Mouse (Mus musculus): ENCODE results near the gene Gm44579.

Gm44579 gene

DNA sequence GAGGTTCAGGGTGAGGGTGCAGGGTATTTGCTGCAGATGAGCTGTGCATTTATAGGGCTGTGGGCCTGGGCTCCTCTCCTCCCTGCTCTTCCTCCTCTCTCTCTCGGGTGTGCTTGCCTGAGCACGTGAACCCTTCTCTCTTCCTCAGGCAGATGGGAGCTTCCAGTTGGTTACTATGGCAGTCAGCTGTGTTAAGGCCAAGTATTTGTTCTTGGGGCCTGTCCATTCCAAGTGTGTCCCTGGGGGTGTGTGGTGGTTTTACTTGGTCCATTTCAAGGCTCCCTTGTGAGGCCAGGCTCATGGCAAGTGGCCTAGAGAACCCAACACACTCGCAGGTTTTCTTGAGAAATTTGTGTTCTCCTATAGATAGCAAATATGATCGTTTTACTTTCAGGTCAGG lies at the start of gene Gm44579, which contains the start of gene Olfr287:
Gm44579 (minus strand) TSS at position 101 of the 400 bp plus-strand sequence.
Olfr287 (minus strand) TSS at position 180 of the 400 bp plus-strand sequence.
- DNase-seq (ENCODE audit: low read depth, low spot score), result no peak

DNA sequence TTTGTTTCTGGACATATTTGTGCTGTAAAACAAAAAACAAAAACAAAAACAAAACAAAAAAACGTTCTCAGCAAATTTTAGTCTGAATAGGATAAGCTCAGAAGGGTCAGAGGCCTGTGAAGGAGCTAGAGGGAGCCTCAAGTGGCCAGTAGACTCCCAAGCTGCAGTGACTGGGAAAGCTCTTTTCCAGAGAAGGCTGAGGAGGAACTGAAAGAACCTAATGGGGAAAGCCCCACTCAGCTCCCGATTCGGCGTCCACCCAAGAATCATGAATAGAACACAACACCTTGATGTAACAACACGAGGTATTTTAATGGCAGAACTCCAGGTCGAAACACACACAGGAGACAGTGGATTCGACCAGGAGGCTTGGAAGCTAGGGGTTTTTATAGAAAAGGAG lies 37.0 kb upstream of the Gm44579 start:
- DNase-seq (ENCODE audit: low read depth, low spot score), result no peak

DNA sequence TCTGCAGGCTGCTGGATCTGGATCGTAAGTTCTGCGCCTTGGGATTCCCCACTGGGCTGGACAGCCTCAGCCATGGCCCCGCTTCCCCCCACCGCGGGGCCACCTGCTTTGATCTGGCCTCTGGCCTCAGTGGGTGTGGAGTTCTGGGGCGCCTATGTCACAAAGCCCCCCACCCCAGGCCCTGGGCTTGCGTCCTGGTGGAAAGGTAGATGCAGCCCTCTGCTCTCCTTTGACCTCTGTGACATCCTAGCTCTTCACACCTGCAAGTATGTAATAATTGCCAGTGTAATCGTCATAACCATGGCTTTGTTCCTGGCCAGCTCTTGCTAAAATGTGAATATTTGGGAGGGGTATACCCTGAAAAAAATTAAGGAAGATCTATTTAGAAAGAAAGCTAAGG lies 36.4 kb upstream of the Gm44579 start, which contains the start of gene H1fnt:
H1fnt (minus strand) TSS at position 101 of the 400 bp plus-strand sequence.
- DNase-seq (ENCODE audit: low read depth, low spot score), result no peak

DNA sequence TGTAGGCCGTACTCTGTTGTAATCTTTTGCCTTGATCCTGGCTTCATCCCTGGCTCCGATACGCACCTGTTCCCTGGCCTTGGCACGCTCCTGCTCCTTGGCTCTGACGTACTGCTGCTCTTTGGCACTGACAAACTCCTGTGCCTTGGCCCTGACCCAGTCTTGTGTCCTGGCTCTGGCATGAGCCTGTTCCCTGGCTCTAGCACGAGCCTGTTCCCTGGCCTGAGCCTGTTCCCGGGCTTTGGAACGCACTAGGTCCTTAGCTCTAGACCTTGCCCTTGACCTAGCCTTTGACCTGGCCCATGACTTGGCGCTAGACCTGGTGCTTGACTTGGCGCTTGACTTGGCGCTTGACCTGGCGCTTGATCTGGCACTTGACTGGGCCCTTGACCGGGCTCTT lies 35.5 kb upstream of the Gm44579 start:
- DNase-seq (ENCODE audit: low read depth, low spot score), result no peak

DNA sequence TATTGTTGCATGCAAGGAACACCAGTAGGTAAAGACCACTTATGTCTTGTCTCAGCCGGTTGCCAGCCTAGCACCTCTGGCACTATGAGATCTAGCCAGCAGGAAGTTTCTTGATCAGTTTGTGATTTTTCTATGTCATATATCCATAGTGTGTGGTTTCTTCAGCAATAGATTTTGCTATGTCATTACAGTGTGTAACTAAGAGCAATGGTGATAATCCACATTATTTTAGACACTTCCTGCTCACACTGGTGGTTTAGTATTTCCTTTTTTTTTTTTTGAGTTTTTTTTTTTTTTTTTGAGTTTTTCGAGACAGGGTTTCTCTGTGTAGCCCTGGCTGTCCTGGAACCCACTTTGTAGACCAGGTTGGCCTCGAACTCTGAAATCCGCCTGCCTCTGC lies 14.7 kb upstream of the Gm44579 start:
- DNase-seq (ENCODE audit: low read depth, low spot score), result no peak

DNA sequence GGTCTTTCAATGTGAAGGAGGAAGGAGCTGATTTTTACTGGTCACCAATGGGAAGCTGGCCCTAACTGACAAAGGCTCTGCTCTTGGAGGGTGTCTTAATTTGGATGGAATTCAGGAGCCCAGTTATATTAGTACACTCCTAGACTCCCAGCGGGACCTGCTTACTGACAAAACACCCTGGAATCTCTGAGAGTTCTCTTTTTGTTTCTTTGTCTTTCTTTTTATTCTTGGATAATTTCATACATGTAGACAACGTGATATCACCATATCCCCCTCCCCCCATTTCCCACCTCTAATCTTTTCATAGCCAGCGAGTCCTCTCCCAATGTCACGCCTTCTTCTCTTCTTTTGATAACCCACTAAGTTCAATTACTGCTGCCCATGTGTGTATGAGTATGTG lies 13.6 kb upstream of the Gm44579 start, which contains the start of gene Olfr286:
Olfr286 (minus strand) TSS at position 101 of the 400 bp plus-strand sequence.
- DNase-seq (ENCODE audit: low read depth, low spot score), result no peak

DNA sequence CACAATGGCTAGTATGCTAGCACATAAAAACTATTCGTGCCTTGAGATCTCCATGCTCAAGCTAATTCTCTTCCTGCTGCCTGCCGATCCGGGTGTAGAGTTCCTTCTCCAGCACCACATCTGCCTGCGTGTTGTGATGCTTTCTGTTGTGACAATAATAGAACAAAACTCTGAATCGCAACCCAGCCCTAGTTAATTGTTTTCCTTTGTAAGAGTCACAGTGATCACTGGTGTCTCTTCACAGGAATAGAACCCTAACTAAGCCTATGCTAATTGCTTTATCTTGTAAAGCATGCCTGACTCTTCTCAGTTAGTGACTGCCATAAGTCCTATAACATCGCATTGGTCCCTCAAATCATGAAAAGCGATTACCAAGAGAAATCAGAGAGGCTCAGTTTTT lies 5.3 kb upstream of the Gm44579 start:
- peak; percentile 61 for DNase-seq (ENCODE audit: low read depth, low spot score)

DNA sequence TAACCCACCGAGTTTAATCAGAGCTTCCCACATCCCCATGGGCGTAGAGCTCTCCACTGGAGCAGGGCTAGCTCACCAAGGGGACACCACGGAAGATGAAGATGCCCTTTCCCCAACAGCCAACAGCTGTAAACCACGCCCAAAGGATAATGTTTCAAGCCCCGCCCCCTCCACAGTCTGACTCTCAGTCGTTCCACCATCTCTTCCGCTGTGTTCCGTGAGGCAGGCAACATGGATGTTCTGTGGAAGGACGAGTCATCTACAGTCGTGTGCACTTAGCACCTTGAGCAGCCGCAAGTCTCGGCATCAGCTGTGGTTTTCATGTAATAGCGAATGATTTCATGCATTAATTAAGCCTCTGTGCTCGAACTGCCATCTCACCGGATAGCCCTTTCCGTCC lies 4.8 kb upstream of the Gm44579 start:
- DNase-seq (ENCODE audit: low read depth, low spot score), result peak; percentile 70

DNA sequence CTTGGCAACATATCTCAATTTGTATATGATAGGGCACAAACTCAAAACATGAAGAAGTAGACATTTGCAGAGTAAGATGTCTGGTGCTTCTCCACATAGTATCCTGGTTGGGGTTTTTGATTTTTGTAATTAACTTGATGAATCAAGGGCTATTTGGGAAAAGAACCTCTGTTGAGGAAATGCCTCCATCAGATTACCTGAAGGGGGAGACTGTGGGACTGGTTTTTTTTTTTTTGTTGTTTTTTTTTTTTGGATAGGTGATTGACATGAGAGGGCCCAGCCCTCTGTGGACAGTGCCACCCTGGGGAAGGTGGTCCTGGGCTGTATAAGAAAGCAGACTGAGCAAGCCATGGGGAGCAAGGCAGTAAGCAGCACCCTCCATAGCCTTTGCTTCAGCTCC lies 1.6 kb upstream of the Gm44579 start:
- DNase-seq (ENCODE audit: low read depth, low spot score), result no peak

DNA sequence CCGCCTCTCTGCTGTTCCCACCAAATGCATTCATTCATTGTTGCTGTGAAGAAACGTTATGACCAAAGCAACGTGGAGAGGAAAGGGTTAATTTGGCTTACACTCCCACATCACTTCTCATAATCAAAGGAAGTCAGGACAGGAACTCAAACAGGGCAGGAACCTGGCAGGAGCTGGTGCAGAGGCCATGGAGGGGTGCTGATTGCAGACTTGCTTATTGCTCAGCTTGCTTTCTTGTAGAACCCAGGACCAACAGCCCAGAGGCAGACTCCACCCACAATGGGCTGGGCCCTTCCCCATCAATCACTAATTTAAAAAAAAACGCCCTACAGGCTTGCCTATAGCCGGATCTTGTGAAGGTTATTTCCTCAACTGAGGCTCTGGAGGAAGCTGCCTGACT lies 6.6 kb downstream of the Gm44579 start:
- DNase-seq (ENCODE audit: low read depth, low spot score), result peak; percentile 38

DNA sequence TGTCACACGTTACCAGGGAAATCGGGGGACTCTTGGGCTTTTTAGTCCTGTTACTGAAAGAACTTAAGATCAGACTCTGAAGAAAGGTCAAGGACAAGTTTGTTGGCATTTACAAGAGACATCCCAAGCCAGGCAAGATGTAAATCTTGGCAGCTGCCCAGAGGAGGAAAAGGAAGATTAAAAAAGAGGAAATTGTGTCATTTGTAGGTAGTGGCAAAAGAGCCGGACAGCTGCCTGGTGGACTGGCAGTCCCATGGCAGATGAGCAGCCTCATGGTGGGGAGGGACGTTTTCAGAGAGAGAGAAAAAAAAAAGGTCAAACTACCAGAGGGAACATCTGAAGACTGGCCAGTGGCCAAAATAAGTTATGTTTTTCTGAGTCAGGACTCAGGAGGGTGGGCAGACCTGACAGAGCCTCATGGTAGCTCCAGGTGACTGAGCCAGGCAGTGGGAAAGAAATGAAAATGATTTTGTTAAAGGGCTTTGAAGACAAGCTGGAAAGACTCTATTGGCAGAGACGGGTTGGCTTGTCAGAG lies 7.4 kb downstream of the Gm44579 start:
- DNase-seq (ENCODE audit: low read depth, low spot score), result no peak

DNA sequence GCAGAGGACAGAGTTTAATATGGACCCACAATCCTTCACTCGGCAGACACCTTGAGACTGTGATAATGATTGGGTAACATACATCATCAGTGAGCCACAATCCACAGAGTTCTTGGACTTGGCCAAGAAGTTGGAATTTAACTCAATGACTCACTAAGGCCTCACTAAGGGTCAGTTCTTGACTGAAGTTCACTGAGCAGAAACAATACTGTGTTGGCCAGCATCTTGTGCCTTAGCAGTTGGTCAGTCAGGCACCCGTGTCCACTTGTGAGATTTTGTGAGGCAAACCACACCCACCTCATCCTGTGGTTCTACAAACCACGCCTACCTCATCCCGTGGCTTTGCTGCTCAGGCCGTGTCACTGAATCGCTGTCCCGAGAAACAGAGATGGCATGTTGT lies 11.1 kb downstream of the Gm44579 start:
- DNase-seq (ENCODE audit: low read depth, low spot score), result no peak

DNA sequence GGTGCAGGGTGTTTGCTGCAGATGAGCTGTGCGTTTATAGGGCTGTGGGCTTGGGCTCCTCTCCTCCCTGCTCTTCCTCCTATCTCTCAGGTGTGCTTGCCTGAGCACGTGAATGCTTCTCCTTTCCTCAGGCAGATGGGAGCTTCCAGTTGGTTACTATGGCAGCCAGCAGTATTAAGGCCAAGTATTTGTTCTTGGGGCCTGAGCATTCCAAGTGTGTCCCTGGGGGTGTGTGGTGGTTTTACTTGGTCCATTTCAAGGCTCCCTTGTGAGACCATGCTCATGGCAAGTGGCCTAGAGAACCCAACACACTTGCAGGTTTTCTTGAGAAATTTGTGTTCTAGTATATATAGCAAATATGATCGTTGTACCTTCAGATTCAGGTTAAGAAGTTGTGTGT lies 25.3 kb downstream of the Gm44579 start, which contains the start of gene Olfr288:
Olfr288 (minus strand) TSS at position 101 of the 400 bp plus-strand sequence.
- no peak for DNase-seq (ENCODE audit: low read depth, low spot score)

DNA sequence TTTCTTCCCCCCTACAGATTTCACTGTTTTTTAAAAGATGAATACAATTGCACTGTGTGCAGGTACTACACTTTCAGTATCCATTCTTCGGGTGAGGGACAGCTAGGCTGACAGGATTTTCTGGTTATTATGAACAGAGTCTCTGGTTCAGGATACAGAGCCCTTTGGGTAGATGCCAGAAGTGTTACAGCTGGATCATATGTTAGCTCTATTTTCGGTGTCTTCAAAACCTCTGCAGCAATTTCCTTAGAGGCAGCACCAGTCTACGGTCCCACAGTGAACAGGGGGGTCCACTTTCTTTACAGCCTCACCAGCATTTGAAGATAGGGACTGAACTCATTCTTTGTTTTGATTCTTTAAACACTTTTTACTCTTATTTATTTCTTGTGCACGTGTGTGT lies 36.3 kb downstream of the Gm44579 start:
- no peak for DNase-seq (ENCODE audit: low read depth, low spot score)

DNA sequence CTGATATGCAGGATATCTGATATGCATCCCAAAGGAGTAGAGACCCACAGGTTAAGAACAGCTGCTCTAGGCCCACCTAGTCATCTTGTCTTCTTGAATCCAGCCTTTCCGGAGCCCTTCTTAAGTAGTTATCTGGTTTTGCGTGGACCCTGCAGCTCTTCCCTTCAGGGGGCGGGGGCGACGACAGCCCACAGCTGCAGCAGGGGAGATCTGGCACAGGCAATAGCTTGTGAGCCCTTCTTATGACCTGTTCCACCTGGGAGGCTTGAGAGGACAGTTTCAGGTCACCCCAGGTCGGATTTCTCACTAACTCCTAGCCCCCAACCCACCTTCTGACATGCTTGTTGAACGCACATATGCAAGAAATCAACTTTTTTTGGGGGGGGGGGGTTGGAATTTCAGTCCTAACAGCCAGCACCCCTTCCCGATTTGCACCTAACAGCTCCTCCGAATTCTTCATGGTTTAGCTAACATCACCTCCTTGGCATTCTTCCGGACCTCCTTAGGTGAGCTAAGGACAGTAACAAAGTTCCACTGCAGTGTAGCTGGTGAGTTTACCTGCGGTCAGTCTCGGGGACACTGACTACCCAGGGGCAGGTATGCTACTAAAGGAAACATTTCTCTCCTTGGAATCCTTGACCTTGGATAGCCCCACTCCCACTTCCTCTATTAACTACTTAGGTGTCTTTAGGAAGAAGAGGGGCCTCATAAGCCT lies 38.8 kb downstream of the Gm44579 start:
- no peak for DNase-seq (ENCODE audit: low read depth, low spot score)

DNA sequence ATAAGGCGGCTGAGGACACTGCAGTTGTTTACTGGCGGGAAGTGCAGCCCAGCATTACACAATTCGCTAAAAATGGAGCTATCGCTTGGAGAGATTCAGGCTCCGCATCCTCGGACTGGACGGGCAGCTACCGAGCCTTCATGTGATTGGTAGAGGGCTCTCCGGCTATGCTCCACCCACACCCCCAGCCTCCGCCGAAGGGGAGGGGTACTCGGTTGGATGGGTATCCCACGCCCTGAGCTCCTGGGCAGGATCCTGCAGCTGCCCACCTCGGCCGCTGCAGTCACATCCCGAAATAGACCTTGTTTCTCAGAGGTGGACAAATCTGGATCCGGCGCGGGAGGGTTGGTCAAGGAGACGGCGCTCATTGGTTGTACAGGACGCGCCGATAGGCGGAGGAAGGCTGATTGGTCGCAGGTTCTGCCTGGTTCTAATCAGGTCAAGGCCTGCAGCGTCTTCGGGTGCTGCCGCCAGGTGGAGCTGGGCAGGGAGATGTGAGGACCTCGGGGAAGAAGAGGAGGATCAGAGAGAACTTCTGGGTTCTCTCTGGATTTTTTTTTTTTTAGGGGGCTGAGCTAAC lies 39.6 kb downstream of the Gm44579 start:
- peak; percentile 95 for DNase-seq (ENCODE audit: low read depth, low spot score)

DNA sequence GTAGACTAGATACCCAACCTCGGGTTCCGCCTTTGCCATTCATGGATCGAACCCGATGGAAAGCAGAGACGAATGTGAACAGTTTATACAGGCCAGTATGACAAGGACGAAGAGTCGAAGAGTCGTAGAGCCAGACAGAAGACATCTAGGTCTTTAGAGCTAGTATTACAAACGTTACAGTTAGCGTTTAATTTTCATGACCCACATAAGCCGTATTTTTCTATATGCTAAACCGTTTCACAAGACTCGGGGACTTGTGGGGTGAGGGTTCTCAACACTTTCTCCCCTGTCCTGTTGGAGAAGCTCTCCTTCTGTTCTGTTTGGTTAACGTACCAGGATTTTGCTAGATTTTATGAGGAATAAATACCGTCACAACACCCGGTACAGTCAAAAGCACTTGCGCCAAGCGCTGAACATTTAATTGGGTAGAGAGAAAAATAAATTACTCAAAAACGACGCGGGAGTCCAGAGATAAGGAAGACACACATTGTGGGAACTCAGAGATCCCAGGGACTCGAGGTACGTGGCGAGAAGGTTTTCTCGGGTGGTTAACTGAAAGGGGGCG lies 40.1 kb downstream of the Gm44579 start:
- DNase-seq (ENCODE audit: low read depth, low spot score), result no peak

DNA sequence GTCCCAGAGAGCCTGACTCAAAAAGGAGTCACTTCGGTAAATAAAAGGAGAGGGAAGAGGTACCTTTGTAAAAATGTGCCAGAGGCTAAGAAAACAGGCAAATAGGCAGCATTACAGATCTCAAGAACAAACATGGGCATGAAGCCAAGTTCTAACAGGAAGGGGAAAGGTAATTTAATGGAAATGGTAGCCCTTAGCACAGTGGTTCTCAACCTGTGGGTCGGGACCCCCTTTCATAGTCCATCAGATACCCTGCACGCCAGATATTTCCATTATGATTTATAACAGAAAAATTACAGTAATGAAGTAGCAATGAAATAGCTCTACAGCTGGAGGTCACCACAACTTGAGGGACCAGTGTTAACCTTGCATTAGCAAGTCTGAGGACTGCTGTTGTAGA lies 43.5 kb downstream of the Gm44579 start:
- DNase-seq (ENCODE audit: low read depth, low spot score), result no peak

DNA sequence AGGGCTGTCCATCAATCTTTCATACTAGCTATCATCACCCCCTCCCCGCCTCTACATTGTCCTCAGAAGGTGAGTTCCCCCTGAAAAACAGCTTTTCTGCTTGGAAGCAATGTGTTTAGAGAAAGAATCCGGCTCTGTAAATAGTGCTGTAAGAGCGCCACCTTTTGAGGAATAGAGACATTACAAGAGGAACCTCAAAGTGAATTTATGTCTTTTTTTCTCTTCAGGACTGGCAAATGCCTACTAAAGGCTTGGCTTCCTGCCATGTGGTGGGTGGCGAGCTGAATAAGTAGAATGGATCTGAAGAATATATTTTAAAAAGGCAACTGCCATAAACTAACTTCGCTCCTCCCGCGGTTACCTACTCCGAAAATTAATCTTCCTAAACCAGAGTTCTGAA lies 47.0 kb downstream of the Gm44579 start:
- DNase-seq (ENCODE audit: low read depth, low spot score), result peak; percentile 67

DNA sequence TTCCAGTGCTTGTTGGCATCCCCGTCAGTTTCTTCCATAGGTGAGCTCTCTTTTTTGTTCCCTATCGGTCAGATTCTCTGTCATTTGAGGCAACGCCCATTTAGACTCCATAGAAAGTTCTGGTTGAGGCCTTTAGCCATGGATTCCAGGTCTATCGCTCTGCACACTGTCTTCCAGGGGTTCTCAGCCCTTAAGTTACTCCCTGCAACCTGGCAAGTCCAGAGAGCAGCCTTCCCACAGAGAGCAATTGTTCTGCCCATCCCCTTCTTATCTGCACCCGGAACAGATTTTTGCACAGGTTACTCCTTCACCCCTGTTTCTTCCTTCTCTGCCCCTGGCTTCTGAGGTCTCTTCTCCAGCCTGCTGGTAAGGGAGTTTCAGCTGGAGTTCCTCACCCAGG lies 48.7 kb downstream of the Gm44579 start:
- no peak for DNase-seq (ENCODE audit: low read depth, low spot score)

DNA sequence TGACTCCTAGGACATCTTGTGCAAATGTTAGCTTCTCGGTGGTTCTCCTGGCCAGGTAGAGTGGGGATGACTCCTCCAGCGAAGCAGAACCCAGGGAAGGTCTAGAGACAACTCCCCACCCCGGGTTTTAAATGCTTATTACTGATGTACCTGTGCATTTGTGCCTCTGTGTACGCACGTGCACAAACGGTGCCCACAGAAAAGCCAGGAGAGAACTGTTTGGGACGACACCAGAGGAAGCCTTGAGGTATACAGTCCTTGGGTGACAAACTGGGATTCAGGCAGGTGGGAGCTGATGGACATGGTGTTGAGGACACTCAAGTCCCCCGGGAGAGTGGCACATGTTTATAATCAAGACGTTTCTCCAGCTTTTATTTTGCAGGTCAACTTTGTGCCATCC lies 49.9 kb downstream of the Gm44579 start:
- DNase-seq (ENCODE audit: low read depth, low spot score), result no peak

DNA sequence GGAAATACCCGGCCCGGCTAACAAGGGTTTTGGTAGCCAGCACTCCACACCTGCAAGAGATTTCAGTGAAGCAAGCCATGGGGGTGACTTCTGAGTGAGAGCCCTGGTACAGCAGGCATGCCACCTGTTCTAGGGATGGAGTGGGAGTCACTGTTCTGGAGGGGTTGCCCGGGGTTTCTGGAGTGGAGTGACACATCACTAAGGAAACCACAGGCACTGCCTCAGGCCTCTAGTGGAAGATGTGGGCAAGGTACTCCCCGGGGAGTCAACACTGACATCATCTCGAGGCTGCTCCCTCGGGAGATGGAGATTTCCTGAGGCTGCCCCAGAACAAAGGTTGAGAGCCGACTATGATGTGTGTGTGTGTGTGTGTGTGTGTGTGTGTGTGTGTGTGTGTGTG lies 50.4 kb downstream of the Gm44579 start:
- no peak for DNase-seq (ENCODE audit: low read depth, low spot score)

DNA sequence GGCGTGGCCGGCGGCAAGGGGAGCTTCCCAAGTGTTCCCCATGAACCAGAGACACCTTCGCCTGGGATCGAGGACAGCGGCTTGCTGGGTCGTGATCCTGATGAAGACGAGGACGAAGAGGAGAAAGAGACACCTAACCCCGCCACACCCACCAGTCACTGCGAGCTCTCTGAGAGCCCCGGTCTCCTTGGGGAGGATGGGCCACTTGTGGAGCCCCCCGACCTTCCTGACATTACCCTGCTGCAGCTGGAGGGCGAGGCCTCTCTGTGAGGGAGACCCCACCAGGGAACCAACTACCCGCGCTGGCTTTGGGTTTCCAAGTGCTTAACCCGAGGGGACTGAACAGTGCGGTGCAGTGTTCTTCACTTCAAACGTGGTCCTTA lies 52.2 kb downstream of the Gm44579 start:
- DNase-seq (ENCODE audit: low read depth, low spot score), result no peak
